Mouse (Mus musculus) spleen, adult 2 months (tissue): ENCODE measurements at regions not wholly inside any gene's neighbourhood (a gene's known extent, or its start where the extent isn't known, plus 50 kb on each side); places are given as distances from the start of the nearest gene placed in this dataset.

Experiments used
- DNase-seq, 2 experiments: peaks; one replicate each; pipeline versions ENCODE4 v3.0.0 to v3.0.0-alpha.2; 2012 to 2021; ENCODE audit warnings: low spot score in 2 of 2, low read depth in 1 of 2
- H3K27ac ChIP-seq: fragments of 200-500 bp; 2 replicates; pipeline ENCODE4 v1.5.1; 2012; ENCODE audit warnings: low read length, inconsistent platforms; ENCODE audit not compliant: insufficient read depth
- H3K27me3 ChIP-seq: fragments of 200-500 bp; 2 replicates; pipeline ENCODE4 v1.6.1; 2012; ENCODE audit warnings: mild to moderate bottlenecking, moderate library complexity, low read length, inconsistent platforms; ENCODE audit not compliant: control insufficient read depth, insufficient read depth
- H3K36me3 ChIP-seq: fragments of 200-500 bp; 2 replicates; pipeline ENCODE4 v1.6.1; 2012; ENCODE audit warnings: mild to moderate bottlenecking, low read length, inconsistent platforms; ENCODE audit not compliant: control insufficient read depth, insufficient read depth
- H3K4me1 ChIP-seq: fragments of 200-500 bp; 2 replicates; pipeline ENCODE4 v1.6.1; 2011; ENCODE audit warnings: inconsistent platforms; ENCODE audit not compliant: control insufficient read depth, insufficient read depth, insufficient read length
- H3K4me3 ChIP-seq: fragments of 200-500 bp; 2 replicates; pipeline ENCODE4 v1.5.1; 2011; ENCODE audit warnings: mild to moderate bottlenecking, inconsistent platforms; ENCODE audit not compliant: insufficient read depth, insufficient read length; ENCODE audit errors: extremely low read depth
- CTCF ChIP-seq: fragments of 200-500 bp; IDR thresholded peaks from 2 replicates; pipeline ENCODE4 v1.5.1; 2011; ENCODE audit warnings: mild to moderate bottlenecking, inconsistent platforms; ENCODE audit not compliant: insufficient read depth, insufficient read length, insufficient replicate concordance; ENCODE audit errors: extremely low read depth
- POLR2A ChIP-seq: fragments of 200-500 bp; IDR thresholded peaks from 2 replicates; pipeline ENCODE4 v1.6.1; 2011; ENCODE audit warnings: low read depth, low read length, inconsistent platforms
- WGBS: fragments of 180-500 bp; shearing (Covaris S2); methylation state at CpG from one replicate; pipeline ENCODE4 v1.1.7; 2018; 5-methylcytosine and 5-hydroxymethylcytosine counted together

DNA sequence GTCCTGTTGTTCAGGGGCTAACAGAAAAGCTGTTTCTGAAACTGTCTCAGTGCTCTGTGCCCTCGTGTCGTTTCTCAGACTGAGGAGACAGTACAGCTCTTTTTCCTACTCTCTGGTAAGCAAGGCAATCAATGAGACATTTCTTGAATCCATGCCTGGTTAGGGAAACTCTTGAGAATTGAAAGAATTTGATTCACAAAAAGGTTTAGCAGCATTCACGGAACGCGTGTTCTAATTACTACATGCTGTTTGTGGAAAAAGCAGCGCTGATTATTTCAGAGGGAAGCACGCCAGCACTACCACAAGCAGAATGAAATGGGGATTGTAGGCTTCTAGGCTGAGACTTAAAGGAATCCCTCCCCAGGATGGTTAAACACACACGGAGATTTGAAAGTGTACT is 112.5 kb upstream of the Adgrl2 start:
- no peaks in the 10 kb centered on the region; the same call in 1 of the 2 replicates for H3K27me3 ChIP-seq
- no peak overlapping the region for H3K4me3 ChIP-seq
- no peak overlapping the region for H3K27ac ChIP-seq
- H3K36me3 ChIP-seq: no peaks in the 10 kb centered on the region
- DNase-seq: no peak
- H3K4me1 ChIP-seq: peaks cover 4% of the 10 kb centered on the region; the same call in 1 of the 2 replicates
- 91% methylated on average over 8 of the region's 8 CpGs for whole genome bisulfite sequencing
- no peak for TF ChIP-seq POLR2A
- no peak for TF ChIP-seq CTCF

DNA sequence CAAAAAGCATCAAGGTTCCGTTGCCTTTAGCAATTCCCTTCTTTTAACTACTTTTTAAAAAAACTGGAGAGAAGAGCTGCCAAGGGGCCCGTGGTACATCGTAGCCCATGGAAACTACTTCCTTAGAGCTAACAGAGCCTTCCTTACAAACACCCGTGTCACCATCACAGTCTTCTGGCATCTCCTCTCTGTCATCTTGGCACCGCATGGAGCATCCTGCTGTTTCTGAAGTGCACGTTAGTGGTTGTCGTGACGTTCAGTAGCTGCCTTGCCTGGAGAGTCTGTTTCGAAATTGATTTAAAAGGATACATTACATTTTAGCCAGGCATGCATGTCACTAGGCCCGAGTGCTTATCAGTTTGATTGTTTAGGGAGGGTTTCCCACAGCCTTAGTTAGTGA is 111.4 kb upstream of the Adgrl2 start:
- TF ChIP-seq CTCF (no peak), POLR2A (no peak)
- Histone ChIP-seq H3K27ac (no peak overlapping the region), H3K27me3 (no peaks in the 10 kb centered on the region; the same call in 1 of the 2 replicates), H3K4me3 (no peak overlapping the region), H3K4me1 (peaks cover 4% of the 10 kb centered on the region; the same call in 1 of the 2 replicates), H3K36me3 (no peaks in the 10 kb centered on the region)
- WGBS: 86% methylated on average over 10 of the region's 10 CpGs
- no peak for DNase-seq

DNA sequence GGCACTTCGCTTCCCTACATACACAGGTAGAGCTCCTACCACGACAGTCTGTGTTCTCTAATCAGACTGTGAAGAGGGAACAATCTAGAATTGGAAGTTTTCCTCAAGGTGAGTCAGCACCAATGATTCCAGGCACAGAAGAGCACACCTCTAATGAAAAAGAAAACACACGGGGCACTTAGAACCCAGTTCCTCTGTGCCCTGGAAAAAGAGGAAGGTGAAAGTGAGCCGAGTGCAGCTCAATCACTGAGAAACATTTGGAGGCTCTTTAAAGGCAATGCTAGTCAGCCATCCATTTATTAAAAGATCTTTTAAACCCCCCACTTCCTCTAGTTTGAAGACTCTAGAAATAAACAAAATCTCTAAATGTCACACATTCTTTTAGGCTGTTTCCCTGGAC is 108.4 kb upstream of the Adgrl2 start:
- DNase-seq: no peak
- Histone ChIP-seq H3K4me3 (no peak overlapping the region), H3K27ac (no peak overlapping the region), H3K36me3 (no peaks in the 10 kb centered on the region), H3K27me3 (no peaks in the 10 kb centered on the region), H3K4me1 (peaks cover 4% of the 10 kb centered on the region; the same call in 1 of the 2 replicates)
- 31% methylated on average over 4 of the region's 4 CpGs for WGBS
- TF ChIP-seq POLR2A (no peak), CTCF (no peak)

DNA sequence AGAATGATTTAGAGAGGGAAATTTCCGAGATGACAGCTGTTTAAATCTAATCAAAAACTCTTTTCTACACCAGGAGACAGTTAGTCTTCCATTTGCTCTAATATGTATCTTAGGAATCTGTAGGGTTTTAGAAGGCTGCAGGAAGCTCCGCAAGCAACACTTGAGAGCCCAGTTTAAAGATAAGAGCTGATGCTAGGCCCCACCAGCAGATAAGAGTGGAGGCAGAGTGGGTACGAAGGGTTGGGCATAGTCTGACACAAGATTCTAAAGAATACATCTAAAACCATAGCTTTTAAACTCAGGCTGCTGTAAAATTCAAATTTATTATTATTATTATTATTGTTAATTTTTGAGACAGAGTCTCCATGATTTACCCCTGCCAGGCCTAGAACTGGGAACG is 106.7 kb upstream of the Adgrl2 start:
- DNase-seq: no peak
- no peaks in the 10 kb centered on the region for H3K27me3 ChIP-seq
- no peak for TF ChIP-seq POLR2A
- TF ChIP-seq CTCF: no peak
- H3K36me3 ChIP-seq: no peaks in the 10 kb centered on the region
- WGBS: 79% methylated on average over 4 of the region's 4 CpGs
- no peak overlapping the region for H3K4me3 ChIP-seq
- no peak overlapping the region for H3K27ac ChIP-seq
- peaks cover 4% of the 10 kb centered on the region; the same call in 1 of the 2 replicates for H3K4me1 ChIP-seq

GRCm38 (mm10) chr3:149092649-149093048 is 102.3 kb upstream of the Adgrl2 start:
- WGBS: 61% methylated on average over 5 of the region's 5 CpGs
- DNase-seq: no peak
- no peaks in the 10 kb centered on the region for H3K27me3 ChIP-seq

GRCm38 (mm10) chr3:149090103-149090502 is 99.7 kb upstream of the Adgrl2 start:
- TF ChIP-seq CTCF (no peak), POLR2A (no peak)
- Histone ChIP-seq H3K4me1 (no peaks in the 10 kb centered on the region), H3K4me3 (no peak overlapping the region), H3K36me3 (no peaks in the 10 kb centered on the region), H3K27me3 (no peaks in the 10 kb centered on the region), H3K27ac (no peak overlapping the region)
- WGBS: 86% methylated on average over 5 of the region's 5 CpGs
- no peak for DNase-seq

More at GRCm38 (mm10) chr3:149092649-149093048, 102.3 kb upstream of the Adgrl2 start:
- no peak overlapping the region for H3K27ac ChIP-seq
- H3K36me3 ChIP-seq: no peaks in the 10 kb centered on the region
- no peak overlapping the region for H3K4me3 ChIP-seq
- no peaks in the 10 kb centered on the region for H3K4me1 ChIP-seq
- TF ChIP-seq CTCF (no peak), POLR2A (no peak)

DNA sequence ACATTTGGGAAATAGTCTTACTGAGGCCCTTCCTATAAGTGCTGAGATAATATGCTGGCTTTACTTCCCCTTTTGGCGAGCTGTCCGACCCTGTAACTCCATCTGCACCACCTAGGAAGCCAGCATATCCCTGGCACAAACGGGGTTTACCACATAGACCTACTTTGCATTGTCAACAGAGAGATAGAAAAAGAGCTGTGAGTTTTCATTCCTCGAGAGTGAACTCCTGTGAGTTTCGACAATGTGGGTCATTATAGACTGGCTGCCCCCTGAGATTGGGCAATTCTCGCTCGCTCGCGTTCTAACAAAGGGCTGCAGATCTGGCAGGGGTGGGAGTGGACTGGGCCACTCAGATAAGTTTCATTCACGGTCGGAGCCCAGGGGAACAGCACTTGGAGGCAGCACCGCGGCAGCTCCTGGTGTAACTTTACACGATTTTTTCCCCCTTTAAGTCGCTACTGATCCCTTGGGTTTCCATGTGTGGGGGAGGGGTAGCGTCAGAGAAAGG is 98.3 kb upstream of the Adgrl2 start:
- no peaks in the 10 kb centered on the region for H3K4me1 ChIP-seq
- 16% methylated on average over 16 of the region's 16 CpGs for WGBS
- no peak for TF ChIP-seq POLR2A
- TF ChIP-seq CTCF: no peak
- H3K4me3 ChIP-seq: no peak overlapping the region
- H3K36me3 ChIP-seq: no peaks in the 10 kb centered on the region
- DNase-seq: no peak
- H3K27me3 ChIP-seq: no peaks in the 10 kb centered on the region
- H3K27ac ChIP-seq: no peak overlapping the region

GRCm38 (mm10) chr3:149087488-149087887 is 97.1 kb upstream of the Adgrl2 start:
- Histone ChIP-seq H3K4me1 (no peaks in the 10 kb centered on the region), H3K4me3 (no peak overlapping the region), H3K27ac (no peak overlapping the region), H3K27me3 (no peaks in the 10 kb centered on the region), H3K36me3 (no peaks in the 10 kb centered on the region)
- WGBS: 86% methylated on average over 8 of the region's 8 CpGs
- DNase-seq: no peak
- TF ChIP-seq POLR2A (no peak), CTCF (no peak)
